Mouse (Mus musculus) thymus, postnatal 14 days (tissue): ENCODE results near the gene Spi1.

ENCODE experiments used
- DNase-seq: peaks from one replicate; pipeline ENCODE4 v3.0.0; 2021

The Spi1 gene

GRCm38 (mm10) chr2:91128761-91129160 is 46.6 kb downstream of the Spi1 start:
- no peak for DNase-seq

- no peak for DNase-seq
These were observed 47.9 kb downstream of the Spi1 start for GRCm38 (mm10) chr2:91130126-91130525.

GRCm38 (mm10) chr2:91131251-91131650 is 49.1 kb downstream of the Spi1 start:
- no peak for DNase-seq

GRCm38 (mm10) chr2:91132035-91132434 is 49.8 kb downstream of the Spi1 start:
- DNase-seq: no peak

GRCm38 (mm10) chr2:91136513-91137412 is 54.6 kb downstream of the Spi1 start:
- no peak for DNase-seq

GRCm38 (mm10) chr2:91137481-91137880 is 55.3 kb downstream of the Spi1 start:
- DNase-seq: no peak

GRCm38 (mm10) chr2:91139311-91139710 is 57.1 kb downstream of the Spi1 start:
- no peak for DNase-seq

GRCm38 (mm10) chr2:91139764-91140163 is 57.6 kb downstream of the Spi1 start:
- DNase-seq: no peak

GRCm38 (mm10) chr2:91142920-91143319 is 60.7 kb downstream of the Spi1 start:
- no peak for DNase-seq

GRCm38 (mm10) chr2:91143401-91143800 is 61.2 kb downstream of the Spi1 start:
- no peak for DNase-seq

GRCm38 (mm10) chr2:91148101-91148500 is 65.9 kb downstream of the Spi1 start:
- DNase-seq: no peak

- no peak for DNase-seq
These were observed 69.1 kb downstream of the Spi1 start for GRCm38 (mm10) chr2:91151331-91151730.

- DNase-seq: no peak
These were observed 70.7 kb downstream of the Spi1 start for GRCm38 (mm10) chr2:91152885-91153377.

GRCm38 (mm10) chr2:91154091-91154490 is 71.9 kb downstream of the Spi1 start:
- DNase-seq: no peak

GRCm38 (mm10) chr2:91157002-91157752 is 75.0 kb downstream of the Spi1 start:
- no peak for DNase-seq

- DNase-seq: no peak
These were observed 78.4 kb downstream of the Spi1 start for GRCm38 (mm10) chr2:91160591-91160990.

- DNase-seq: no peak
These were observed 80.8 kb downstream of the Spi1 start for GRCm38 (mm10) chr2:91162952-91163351.

GRCm38 (mm10) chr2:91163532-91163931 is 81.3 kb downstream of the Spi1 start:
- DNase-seq: no peak

GRCm38 (mm10) chr2:91164991-91165390 is 82.8 kb downstream of the Spi1 start:
- no peak for DNase-seq
